22 mouse cellular contexts compared by ENCODE assay signal in genomic region chr1:126123111-126123510, GRCm38 (mm10).
DNase-seq lines count a peak whose midpoint lies in the region; ATAC-seq and TF ChIP-seq lines count a peak whose summit lies in the region.
"Had no signal": no experiment of that assay in that cellular context is flagged by ENCODE, and none has a peak within 500 bp of the region (broad histone marks: within the 10 kb centered on the region; RNA-seq: fewer than 3 reads in every experiment).

No protein-coding gene starts in this region.

- H3K27ac ChIP-seq in lung, embryonic 14.5 days (ENCODE audit: low read depth) = no peak overlapping the region
- peak overlapping the region; percentile 19; the same call in 1 of the 2 replicates for H3K27ac ChIP-seq in brown adipose tissue, adult 24 weeks (replicated peaks; ENCODE audit: low read depth, low read length)
- H3K27ac ChIP-seq in limb, embryonic 10.5 days = no peak overlapping the region
- H3K27ac ChIP-seq: embryonic facial prominence, embryonic 10.5 days; forebrain, embryonic 13.5 days; gastrocnemius, adult 2 months; heart, embryonic 13.5 days; hindbrain, embryonic 13.5 days; hindbrain, postnatal 0 days had no signal

- peak; percentile 5 for DNase-seq in adrenal gland, postnatal 10 days
- DNase-seq in adrenal gland, adult 8-10 months = no peak
- peak; percentile 4 for DNase-seq in lung, embryonic 14.5 days
- no peak for DNase-seq in lung, postnatal 14 days
- DNase-seq in Muller cell, postnatal 12 days (ENCODE audit: inconsistent ontology term) = peak; percentile 82
- DNase-seq in gastrocnemius, postnatal 36 days = no peak
- DNase-seq in limb, embryonic 10.5 days (ENCODE audit: low spot score) = no peak
- DNase-seq: adrenal gland, postnatal 36 days; B cell, adult 2 months; cerebellum, adult 2 months; cerebellum, postnatal 10 days; forebrain, postnatal 0 days; gastrocnemius, adult 2 months; gastrocnemius, postnatal 25 days had no signal

- no peak overlapping the region for H3K9ac ChIP-seq in lung, embryonic 14.5 days
- H3K9ac ChIP-seq: forebrain, embryonic 13.5 days; forebrain, postnatal 0 days; heart, embryonic 13.5 days; hindbrain, embryonic 13.5 days had no signal

- H3K9me3 ChIP-seq in lung, embryonic 14.5 days (ENCODE audit: low read depth, low read length) = no peaks in the 10 kb centered on the region
- H3K9me3 ChIP-seq in limb, embryonic 10.5 days (replicated peaks) = no peaks in the 10 kb centered on the region
- H3K9me3 ChIP-seq: embryonic facial prominence, embryonic 10.5 days; forebrain, embryonic 13.5 days; heart, embryonic 13.5 days; hindbrain, embryonic 13.5 days had no signal

- no peak overlapping the region for H3K4me3 ChIP-seq in lung, embryonic 14.5 days (ENCODE audit: low read depth, low read length)
- no peak overlapping the region for H3K4me3 ChIP-seq in brown adipose tissue, adult 24 weeks (ENCODE audit: insufficient read depth, low read depth, low read length)
- H3K4me3 ChIP-seq in limb, embryonic 10.5 days = no peak overlapping the region
- H3K4me3 ChIP-seq: embryonic facial prominence, embryonic 10.5 days; forebrain, embryonic 13.5 days; gastrocnemius, adult 2 months; heart, embryonic 13.5 days; hindbrain, embryonic 13.5 days had no signal

- intact Hi-C loops in gastrocnemius, postnatal 36 days (cut with DNase I) = no loop called here

- H3K36me3 ChIP-seq in lung, embryonic 14.5 days (ENCODE audit: insufficient read depth) = no peaks in the 10 kb centered on the region
- H3K36me3 ChIP-seq in limb, embryonic 10.5 days = no peaks in the 10 kb centered on the region
- H3K36me3 ChIP-seq: embryonic facial prominence, embryonic 10.5 days; G1E; heart, embryonic 13.5 days; hindbrain, embryonic 13.5 days had no signal

- no peak for ATAC-seq in lung, embryonic 14.5 days (ENCODE audit: insufficient read depth)
- ATAC-seq: CD4-positive, CD25-positive, alpha-beta regulatory T cell, adult 4 months; forebrain, embryonic 13.5 days; hindbrain, postnatal 0 days had no signal

- no peaks in the 10 kb centered on the region for H3K27me3 ChIP-seq in lung, embryonic 14.5 days (ENCODE audit: insufficient read depth, low read length)
- no peaks in the 10 kb centered on the region for H3K27me3 ChIP-seq in limb, embryonic 10.5 days (ENCODE audit: low read depth, poor library complexity, severe bottlenecking)
- H3K27me3 ChIP-seq: forebrain, embryonic 13.5 days; heart, embryonic 13.5 days; hindbrain, embryonic 13.5 days had no signal

- H3K4me2 ChIP-seq in lung, embryonic 14.5 days = no peak overlapping the region
- H3K4me2 ChIP-seq: forebrain, embryonic 13.5 days; heart, embryonic 13.5 days; hindbrain, embryonic 13.5 days had no signal

- H3K4me1 ChIP-seq in lung, embryonic 14.5 days (ENCODE audit: insufficient read depth) = no peaks in the 10 kb centered on the region
- peaks cover 4% of the 10 kb centered on the region for H3K4me1 ChIP-seq in brown adipose tissue, adult 24 weeks (ENCODE audit: control insufficient read depth, insufficient read depth, insufficient read length, low read length)
- 0 out of 2 replicates have a peak, but pooled peaks cover 5% of the 10 kb centered on the region for H3K4me1 ChIP-seq in limb, embryonic 10.5 days
- H3K4me1 ChIP-seq: heart, embryonic 13.5 days had no signal

- 70% methylated on average over 5 of the region's 5 CpGs for WGBS in lung, embryonic 14.5 days
- WGBS in limb, embryonic 10.5 days = 85% methylated on average over 5 of the region's 5 CpGs

- no peak for TF ChIP-seq CTCF in lung, embryonic 14.5 days (IDR thresholded peaks at IDR 0.05; ENCODE audit: low read depth)

Comparison
In these comparisons a context has a peak if more than half of its experiments do, and no peak if none do; other contexts are left out.
1. DNase-seq: peak in adrenal gland, postnatal 10 days (single experiment), lung, embryonic 14.5 days (single experiment) and Muller cell, postnatal 12 days (single experiment); none in adrenal gland, adult 8-10 months (single experiment), lung, postnatal 14 days (single experiment), gastrocnemius, postnatal 36 days (0 of 2) and limb, embryonic 10.5 days (single experiment).